Mouse (Mus musculus) liver (tissue): ENCODE measurements at regions not wholly inside any gene's neighbourhood (a gene's known extent, or its start where the extent isn't known, plus 50 kb on each side); places are given as distances from the start of the nearest gene placed in this dataset.
A peak's percentile ranks its signal among the peaks of the same experiment; 100 is the strongest.

ENCODE experiments used
- DNase-seq: peaks from one replicate; pipeline ENCODE4 v3.0.0-alpha.2; 2020; ENCODE audit warnings: mixed read lengths

DNA sequence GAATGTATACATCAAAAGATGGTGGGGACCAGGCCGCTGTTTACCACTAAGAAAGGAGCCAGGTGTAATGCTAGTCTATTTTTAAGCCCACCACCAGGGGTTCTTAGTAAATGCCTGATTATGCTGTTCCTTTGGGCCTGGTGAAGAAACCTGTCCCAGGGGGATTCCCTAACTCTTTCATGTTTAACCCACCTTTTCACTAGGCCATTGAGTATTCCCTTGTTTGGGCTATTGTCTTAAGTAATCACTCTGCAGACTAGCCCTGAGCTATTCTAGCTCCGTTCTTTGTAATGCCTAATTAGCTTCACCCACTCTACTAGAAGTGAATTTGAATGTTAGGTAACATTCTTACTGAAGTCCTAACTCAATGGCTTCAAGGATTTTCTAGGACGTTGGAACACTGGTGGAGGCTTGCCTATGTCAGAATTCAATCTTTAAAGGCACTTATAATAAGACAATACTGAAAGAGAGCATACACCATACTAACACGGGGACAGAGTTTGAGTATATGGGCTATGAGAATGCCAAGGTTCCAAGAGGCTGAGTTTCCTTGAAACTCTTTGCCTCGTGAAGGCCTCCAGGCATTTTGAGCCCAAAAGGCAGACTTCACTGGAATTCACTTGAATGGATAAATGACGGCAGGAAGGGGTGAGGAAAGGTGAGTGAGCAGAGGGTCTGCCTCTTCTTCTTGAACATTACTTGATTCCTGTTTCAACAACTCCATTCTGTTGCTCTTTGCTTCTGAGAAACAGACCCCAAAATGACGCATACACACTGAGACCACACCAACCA lies 312.7 kb upstream of the Irx4 start:
- no peak for DNase-seq

DNA sequence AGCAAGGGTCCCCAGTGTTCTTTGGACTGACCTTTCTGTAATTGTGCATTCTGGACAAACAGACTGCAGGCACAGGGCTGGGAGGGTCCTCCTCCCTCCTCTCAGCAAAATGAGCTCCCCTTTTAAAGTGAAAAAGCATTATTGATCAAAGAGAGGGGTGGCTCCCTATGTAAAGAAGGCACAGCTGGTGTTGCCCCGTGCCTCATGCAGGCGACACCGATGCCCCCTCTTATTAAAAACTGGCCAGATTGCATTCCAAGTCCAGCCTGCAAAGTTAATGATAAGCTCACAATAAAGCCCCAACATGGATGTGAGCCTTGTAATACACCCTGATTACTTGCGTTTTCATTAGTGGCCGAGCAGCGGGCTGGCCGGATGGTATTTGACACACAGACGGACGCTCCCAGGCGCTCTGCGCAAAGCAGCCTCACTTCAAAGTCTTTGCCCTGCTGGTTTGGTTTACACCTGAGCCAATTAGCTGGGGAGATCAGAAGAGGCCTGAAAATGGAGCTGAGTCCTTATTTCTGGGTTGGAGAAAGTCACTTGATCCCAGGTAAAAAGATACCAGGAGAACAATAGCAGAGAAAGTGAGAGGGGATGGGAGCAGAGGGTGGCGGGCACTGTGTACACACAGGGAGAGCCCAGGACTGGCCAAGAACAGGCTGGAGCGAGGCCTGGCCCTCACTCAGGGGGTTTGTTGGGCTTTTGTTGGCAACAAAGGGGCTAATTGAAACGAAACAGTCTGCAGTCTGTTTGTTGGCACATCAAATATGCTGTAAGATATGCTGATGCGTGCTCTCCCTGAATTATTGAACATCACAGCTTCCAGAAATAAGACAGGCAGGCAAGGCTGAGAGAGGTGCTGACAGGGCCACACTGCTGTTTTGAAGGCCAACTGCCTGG lies 301.4 kb upstream of the Irx4 start:
- no peak for DNase-seq

DNA sequence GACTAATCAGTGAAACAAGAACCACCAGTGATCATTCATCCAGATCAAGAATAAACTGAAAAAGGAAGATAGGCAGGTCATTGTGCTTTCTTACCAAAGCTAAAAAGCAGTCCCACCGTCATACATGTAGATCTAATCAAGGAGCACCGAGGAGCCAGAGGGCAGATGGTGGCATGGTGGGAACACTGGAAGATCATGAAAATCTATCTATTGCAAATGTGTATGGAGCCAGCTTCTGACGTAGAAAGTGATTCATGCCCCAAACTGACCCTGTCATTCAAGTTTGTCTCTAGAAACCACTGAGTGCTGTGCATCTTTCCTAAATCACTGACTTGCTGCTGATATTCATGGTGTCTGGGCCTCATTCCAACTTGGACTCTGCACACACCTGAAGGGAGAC lies 299.0 kb upstream of the Irx4 start:
- no peak for DNase-seq

DNA sequence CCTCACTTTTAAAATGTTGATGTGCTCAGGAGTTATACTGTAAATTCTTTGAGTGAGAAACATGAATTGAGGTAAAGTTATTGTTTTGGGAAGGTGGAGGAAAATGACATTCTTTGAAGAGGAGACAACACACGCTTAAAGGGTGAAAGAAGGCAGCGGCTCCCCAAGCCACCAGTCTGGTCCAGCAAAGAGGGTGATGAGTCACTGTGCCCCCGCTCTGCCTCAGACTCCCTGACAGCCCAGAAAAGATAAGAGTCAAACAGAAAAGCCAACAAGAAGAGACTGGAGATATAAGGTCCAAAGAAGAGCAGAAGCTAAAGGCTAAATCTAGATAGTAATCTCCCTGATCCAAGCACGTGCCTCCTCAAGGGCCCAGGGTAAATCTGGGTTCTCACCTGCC lies 288.1 kb upstream of the Irx4 start:
- DNase-seq: peak; percentile 7

DNA sequence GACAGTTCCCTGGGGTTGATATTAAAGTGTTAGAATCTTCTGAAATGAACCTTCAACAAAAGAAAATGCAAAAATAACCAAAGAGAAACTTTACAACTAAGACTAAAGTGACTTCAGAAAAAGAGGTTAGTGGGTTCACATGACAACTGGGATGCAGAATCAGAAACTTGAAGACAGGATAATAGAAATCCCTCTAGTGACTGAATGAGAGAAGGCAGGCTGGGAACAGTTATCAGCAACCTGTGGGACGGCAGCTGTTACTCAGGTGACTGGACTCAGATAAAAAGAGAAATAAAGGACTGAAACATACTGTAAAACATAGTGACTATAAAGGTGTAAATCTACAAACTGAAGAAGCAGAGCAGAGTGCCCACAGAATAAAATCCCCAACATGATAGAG lies 287.4 kb upstream of the Irx4 start:
- DNase-seq: no peak

DNA sequence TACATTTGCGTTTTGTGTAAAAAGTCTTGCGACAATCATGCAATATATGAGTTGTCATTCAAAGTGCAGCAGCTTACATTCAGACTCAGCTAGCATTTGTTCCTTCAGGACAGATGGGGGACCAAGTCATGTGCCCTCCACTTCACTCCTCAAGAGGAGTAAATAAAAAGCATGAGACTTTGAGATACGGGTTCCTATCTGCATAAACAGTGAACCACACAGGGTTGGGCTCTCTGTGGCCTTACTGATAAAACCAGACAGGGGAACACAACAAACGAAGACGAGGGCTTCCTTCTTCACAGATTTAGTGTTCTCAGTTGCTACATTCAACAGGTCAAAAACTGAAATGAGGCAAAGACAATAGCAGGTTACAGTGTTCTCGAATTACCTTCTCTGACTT lies 283.1 kb upstream of the Irx4 start:
- no peak for DNase-seq

DNA sequence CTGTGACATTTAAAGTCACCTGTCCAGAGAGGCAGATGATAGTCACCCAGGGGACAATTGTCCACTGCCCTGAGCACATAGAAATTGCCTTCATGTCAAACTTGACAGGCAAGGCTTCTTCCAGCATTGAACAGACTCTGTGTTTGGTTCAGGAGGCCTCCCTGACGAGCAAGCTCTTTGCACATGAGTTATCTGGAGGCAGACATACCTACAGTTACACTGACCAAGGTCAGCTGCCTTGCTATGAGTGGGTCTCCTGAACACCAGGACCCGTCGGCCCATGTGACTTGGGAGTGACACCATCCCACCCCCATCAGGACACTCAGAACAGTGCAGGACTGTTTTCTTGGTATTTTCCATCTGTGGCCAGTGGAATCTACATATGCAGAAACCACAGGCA lies 282.3 kb upstream of the Irx4 start:
- DNase-seq: no peak

DNA sequence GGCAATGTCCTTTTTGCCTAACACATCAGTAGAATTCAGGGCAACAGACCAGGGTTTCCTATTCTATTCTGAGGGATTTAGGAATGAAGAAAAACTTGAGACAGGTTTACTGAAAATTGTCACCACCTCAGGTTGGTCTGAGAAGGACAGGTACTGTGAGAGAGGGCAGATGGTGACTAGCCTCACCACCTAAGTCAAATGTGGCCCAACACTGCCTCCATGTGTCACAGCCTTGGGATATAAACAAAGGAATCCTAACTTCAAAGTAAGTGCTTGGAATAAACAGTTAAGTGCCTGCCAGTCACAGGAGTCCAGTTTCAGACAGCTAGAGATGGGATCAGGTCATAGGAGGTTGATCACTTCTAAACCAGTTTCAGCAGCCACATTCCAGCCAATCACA lies 281.3 kb upstream of the Irx4 start:
- no peak for DNase-seq

DNA sequence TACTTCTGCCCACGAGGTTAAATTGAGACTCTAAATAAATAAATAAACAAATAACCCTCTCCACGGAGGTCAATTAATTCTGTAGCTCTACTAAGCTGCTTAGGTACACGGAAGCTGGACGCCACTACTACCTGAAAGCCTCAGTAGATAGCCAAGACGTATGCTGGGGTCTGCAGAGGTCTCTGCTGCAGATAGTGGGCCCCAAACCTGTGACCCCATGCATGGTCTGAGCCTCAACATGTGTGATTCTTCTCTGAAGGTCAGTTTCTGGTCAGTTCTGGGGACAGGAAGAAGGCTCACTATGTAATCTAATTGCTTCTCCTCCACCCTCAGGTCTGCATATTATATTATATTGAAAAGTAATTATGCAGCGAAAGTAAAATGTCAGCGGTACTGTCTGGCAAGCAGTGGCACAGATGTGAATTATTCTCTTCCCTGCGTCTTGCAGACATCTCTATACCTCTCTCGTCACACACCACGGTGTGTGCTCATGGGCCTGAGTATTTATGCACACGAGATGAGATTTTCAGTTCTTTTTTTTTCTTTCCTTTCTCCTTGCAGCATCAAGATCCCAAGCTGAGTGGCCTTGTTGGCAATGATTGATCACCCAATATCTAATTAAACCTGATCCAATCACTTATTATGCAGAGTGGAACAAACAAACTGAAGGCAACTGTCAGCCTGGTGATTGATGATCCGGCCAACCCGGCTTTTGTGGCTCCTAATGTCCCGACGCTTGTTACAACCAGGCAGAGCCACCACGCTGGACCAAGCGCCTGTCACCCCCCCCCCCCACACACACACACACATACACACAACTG lies 267.5 kb upstream of the Irx4 start:
- DNase-seq: no peak

DNA sequence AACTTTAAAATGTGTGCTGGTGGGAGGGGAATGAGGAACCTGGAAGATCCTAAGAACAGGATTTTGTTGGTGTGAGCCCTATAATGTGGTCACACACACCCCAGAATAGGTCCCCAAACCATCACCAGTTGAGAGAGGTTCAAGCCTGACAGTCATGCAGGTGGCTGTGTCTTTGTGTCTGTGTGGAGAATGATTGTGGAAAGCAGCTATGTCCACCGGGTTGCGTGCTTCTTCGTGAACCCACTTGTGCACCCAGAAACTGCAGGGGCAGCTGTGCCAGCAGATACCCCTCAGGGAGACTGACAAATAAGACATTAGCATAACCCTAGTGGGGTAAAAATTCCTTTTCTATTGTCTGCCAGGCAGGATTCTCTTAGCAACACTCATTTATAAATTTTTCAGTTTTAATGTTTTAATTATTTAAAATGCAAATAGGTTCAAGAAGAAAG lies 266.8 kb upstream of the Irx4 start:
- DNase-seq: no peak

DNA sequence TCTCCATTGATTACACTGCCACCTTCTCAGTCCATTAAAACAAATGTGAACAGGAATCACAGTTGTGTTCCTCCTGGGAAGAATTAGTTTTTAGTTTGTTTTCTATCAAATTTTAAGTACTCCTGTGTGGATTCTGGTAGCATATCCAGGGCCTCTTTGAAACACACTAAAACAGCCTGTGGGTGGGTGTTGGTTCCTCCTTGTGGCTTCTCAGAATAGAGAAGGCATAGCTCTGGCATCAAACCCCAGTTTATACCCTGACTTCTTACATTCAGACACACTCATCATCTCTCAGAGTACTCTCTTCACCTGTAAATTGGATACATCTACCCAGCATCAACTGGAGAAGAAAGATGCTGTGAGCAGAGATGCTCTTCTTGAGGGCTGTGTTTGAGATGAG lies 265.7 kb upstream of the Irx4 start:
- DNase-seq: no peak

DNA sequence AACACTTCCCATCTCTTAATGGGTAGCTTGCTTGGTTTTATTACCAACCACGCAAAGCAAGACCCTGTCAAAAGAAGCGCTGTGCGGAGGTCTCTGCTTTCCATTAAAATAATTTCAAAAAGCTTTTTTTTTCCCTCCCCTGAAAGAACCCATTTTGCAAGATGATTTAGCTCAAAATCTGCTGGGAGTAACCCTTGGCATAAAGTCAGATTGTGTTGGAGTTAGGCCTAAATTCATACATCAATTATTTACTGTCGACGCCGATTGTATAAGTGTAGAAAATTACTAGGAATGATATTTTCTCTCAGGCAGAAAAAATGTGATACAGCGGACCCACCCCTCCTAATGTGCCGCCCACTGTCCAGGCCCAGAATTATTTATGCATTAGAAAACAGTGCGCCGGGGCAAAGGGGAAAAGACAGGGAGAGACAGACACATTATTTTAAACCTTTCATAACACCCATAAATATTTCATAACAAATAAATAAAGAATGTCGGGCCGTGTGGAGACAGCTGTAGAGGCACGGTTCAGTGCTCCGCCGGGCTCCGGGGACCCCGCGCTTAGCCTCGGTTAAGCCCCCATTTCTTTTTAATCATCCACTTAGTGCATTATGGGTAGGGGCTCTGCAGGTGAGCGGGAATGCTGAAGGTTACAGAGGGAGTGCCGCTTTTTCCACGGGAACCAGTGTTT lies 251.3 kb upstream of the Irx4 start:
- DNase-seq: no peak

DNA sequence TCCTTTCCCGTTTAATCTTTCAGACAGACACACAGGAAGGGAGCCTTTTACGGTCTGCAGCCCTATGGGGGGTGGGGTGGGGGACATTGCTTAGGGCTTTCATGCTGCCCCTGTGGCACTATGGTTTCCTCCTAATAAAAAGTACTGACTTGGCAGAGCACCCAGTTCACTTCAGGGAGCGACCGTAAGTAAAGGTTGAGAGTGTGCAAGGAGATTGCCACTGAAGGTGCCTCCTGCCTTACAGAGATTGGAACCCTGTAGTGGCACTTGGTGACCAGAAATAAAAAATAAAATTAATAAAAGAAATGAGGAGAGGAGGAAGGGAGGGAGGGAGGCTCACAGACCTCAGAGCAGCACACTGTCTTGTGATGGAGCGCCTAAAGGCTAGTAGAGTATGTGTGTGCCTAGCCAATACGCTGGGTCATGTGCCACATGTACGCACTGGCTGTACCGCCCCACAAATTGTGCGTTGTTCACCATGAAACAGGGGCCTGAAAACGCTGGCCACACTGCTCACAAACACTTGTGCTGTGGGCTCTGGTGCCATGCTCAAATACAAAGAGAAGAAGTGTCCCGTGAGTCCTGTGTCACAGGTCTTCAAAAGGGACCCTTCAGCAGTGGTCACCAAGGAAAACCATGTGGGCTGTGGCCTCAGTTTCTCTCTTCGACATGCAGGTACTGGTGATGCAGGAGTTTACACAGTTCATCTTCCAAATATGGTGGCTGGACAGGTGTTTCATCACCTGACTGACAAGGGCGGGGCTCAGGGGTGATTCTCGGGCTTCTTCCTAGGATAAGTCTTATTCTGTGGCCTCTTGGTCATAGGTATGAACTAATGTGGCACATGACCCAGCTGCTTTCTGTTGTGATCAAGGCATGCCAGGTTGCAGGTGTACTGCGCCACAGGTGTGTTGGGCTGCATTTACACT lies 250.5 kb upstream of the Irx4 start:
- DNase-seq: no peak

DNA sequence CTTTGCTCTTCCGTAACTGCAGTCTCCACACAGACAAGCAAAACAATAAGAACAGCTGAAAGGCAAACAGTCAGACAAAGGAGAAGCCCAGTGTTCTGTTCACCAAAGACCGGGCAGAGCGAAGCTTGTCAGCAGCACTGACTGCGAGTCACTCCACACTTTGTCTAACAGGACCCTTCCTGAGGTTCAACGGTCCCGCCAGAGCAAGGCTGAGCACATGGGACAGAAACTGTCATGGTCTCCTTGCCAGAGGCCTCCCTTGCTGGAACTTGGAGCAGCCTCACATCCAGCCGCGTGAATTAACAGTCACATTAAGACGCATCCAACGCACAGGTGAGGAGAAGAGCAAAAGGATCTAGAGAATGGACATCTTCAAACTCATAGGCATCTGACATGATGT lies 241.1 kb upstream of the Irx4 start:
- DNase-seq: no peak

DNA sequence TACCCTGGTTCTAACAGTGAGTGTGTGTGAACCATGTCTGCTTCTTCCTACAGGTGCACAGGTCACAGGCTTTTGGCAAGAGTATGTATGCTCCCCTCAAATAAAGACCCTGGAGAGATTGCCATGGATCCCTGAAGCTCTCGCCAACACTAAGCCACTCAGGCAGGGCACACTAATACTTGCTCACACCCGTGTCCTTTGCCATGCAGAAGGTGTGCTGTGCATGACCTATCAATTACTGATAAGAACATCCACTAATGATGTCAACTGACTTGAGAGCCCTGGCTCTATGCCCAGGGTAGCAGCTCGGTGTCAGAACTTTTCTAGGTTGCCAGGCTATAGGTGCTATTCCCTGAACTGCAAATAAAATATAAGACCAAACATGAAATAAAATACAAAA lies 229.1 kb upstream of the Irx4 start:
- no peak for DNase-seq

DNA sequence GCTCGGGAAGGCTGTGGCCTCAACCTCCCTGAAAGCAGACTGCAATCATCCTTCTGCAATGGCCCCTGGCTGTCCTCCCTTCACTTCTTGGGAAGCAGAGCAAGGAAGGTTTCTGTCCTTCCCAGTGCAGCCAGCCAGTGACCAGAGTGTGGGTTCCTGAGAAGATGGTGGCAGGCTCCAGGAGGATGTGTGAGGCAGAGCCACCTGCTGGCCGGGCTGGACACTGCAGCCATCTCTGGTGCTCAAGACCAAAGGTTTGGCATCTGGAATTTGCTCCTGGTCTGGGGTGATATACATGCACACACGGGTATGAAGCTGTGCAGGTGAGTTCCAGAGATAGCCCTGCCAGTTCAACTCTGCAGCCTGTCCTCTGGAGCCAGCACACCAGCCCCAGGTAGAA lies 227.2 kb upstream of the Irx4 start:
- peak; percentile 41 for DNase-seq

DNA sequence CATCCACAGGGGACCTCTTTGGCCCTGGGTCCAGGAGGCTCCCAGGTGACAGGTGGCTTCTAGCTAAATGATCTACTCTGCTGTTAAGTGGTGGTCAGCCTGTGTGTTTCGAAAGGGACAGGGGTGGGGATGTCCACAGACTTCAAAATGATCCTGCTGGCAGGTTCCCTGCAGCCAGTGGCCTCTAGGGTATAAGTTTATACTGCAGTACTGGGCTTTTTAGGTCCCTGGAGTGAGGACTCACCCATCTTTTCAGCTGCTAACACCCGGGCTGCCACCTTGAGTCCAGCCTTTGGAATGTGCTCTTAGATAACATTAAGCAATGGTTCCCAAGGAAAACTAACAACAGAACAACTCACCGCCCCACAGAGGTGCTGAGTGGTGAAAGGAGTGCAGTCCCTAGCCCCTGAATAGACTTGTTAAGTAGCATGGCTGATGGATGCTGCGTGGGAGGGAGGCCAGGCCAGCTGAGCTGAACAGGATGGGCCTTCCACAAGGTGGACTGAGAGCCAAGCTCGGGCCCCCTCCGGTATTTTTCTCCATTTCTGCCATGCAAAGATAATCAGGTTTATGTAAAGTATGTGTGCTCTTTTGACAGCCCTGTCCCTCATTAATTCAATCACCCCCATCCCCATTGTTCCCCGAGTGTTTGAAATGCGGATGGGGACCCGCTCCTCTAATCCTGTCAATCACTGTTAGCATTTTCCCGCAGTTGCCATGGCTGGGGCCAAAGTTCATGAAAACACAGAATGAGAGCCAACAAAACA lies 226.0 kb upstream of the Irx4 start:
- DNase-seq: no peak

DNA sequence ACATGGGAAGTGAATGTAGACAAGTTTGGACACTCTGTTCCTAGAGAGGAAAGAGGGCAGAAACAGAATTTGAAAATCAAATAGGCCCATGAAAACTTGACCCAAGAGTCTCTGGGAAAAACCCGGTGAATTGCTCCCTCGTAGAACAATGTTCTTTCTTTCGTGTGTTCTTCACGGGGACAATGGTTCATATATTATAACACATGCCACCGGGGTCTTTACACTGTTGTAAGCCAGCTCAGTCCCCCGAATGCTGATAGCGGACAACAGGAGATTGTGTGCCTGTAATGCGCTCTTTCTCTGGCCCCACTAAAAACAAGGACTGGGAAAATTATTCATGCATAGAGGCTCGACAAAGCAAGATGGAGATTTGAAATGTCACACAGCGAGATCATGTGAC lies 225.4 kb upstream of the Irx4 start:
- no peak for DNase-seq

DNA sequence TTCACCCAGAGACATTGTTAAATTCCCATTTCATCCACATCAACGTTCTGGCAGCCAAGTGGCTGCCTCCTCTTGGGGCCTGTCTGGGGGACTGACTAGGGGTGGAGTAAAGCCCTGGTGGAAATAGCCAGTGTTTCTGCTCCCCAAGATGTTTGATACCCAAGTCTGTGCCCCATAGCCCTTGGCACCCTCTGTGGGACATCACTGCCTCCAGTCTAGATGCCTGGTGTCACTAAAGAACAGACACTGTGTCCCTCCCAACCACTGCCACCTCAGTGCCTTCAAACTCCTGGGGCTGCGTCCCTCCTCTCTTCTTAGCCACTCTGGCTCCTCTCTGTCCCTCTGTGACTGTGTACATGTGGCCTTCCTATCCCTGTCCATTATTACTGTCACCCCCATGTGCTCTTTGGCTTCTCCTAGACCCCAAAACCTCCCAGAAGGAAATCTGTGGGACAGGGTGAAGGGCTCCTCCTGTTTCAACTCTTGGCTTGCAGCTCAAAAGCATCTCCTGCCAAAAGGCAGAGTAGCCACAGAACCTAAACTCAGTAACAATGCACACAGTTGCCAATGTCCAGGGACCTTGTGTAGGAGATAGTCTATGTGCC lies 224.8 kb upstream of the Irx4 start:
- no peak for DNase-seq

DNA sequence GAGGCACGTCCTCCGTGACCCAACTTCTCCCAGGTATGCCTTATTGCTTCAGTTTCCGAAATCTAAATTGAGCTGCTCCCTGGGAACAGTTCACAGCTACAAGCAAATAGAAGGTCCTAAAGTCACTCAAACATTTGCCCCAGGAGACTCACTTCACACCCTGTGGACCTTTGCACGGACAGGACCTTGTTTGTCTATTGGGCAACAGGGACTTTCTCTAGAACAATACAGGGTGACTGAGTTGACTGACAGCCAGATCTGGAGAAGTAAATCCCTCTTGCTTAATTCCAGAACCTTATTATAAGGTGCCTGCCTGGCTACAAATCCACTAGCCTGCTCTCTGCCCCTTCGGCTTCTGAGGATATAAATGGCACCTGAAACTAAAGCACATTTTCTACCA lies 220.5 kb upstream of the Irx4 start:
- no peak for DNase-seq
